Mouse (Mus musculus): ENCODE data around the gene Mrps16. TPM values are rescaled to one million over a fixed set of nuclear protein-coding genes. Genes with fewer than 3 reads are reported as not detected.
A peak's percentile ranks its signal among the peaks of the same experiment; 100 is the strongest.

Gene Mrps16
- polyA plus RNA-seq, 1 experiment from 2014 or later: 96.5 TPM

DNA sequence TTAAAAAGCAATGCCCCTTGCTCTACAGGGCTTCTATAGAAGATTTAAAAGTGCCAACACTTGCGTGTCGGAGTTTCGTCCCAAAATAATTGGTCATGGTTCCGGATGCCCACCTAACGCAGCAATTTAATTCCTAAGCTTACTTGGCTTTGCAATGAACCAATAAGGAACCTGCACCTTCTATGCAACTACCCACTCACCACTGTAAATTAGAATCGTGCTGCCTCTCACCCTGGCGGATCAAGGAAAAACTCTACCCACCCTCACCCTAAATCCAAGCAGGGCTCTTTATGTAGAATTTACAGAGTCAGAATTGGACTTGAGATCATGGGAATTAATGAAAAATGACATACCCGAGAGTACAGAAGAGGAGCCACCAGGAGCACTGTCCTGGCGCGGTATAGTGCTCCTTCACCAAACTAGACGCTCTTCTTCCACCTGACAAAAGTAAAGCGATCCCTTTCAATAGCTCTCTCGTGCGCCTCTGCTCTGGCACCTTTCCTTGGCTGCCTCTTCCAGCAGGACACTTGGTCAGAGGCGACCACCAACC, 45.9 kb downstream of the Mrps16 start:
- H3K4me2 ChIP-seq: peak overlapping the region; percentile 77
- H3K27me3 ChIP-seq: no peaks in the 10 kb centered on the region
- peak overlapping the region; percentile 97 for H3K9ac ChIP-seq
- H3K4me3 ChIP-seq (replicated peaks): peak overlapping the region; percentile 91
- 2% methylated on average over 15 of the region's 15 CpGs for WGBS
- H3K36me3 ChIP-seq: peaks cover 36% of the 10 kb centered on the region
- H3K27ac ChIP-seq: peak overlapping the region; percentile 97
- no peaks in the 10 kb centered on the region for H3K9me3 ChIP-seq (replicated peaks)
- peak; percentile 70 for ATAC-seq (replicated peaks; ENCODE audit: low FRiP score)
- H3K4me1 ChIP-seq: peaks cover 23% of the 10 kb centered on the region

DNA sequence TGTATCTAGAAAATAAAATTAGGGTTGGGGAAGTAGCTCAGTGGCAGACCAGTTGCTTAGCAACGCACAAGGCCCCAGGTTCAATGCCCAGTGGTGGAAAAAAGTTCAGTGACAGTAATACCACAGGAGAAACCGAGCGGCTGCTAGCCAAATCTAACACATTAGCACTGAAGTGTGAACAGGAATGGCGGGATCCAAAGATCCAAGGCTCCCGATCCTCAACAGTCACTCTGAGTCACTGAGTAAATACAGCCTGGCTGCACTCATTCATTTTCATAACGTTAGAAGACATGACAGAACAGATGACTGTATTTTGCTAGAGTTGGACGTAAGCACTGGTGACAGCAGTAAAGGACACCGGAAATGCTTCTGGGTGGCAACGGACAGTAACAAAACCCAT, 47.5 kb downstream of the Mrps16 start:
- no peaks in the 10 kb centered on the region for H3K27me3 ChIP-seq
- no peaks in the 10 kb centered on the region for H3K9me3 ChIP-seq (replicated peaks)
- no peak overlapping the region for H3K4me3 ChIP-seq (replicated peaks)
- peaks cover 23% of the 10 kb centered on the region for H3K4me1 ChIP-seq
- peaks cover 45% of the 10 kb centered on the region for H3K36me3 ChIP-seq
- ATAC-seq (replicated peaks; ENCODE audit: low FRiP score): no peak
- H3K4me2 ChIP-seq: no peak overlapping the region
- 83% methylated on average over 9 of the region's 9 CpGs for WGBS
- H3K9ac ChIP-seq: no peak overlapping the region
- H3K27ac ChIP-seq: no peak overlapping the region

DNA sequence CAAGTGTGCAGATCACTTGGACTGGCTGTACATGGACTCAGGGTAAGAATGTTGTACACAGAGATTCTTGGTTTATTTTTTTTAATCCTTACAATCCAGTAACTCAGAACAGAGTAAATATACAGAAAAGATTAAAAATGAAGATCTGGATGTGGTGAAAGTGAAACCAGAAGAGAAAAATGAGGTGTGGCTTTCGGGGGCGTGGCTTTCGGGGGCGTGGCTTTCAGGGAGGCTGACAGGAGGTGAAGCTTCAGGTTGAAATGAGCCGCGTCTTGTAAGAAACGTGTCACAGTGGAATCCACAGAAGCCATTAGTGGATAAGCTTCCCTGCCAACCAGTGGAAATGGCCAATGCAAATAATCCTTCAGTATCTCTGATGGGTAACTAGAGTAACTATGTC, 52.6 kb downstream of the Mrps16 start:
- Histone ChIP-seq H3K36me3 (peaks cover 73% of the 10 kb centered on the region), H3K4me1 (0 out of 2 replicates have a peak, but pooled peaks cover 2% of the 10 kb centered on the region)

DNA sequence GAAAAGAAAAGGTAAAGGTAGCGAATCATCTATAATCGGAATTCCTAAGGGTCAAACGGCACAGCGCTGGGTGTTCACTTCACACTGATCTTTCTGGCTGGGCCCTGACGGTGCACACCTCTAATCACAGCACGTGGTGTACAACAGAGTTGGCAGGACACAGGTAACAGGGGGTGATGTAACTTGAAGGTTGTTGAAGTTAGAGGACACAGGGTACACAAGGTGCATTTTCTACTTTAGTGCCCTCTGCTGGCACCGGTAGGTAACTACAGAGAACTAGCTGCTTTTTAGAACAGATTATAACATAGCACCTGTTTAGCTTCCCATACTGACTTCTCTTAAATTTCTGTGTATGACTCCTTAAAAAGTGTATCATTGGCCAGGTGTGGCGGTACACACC, 53.3 kb downstream of the Mrps16 start:
- Histone ChIP-seq H3K27ac (no peak overlapping the region), H3K9me3 (replicated peaks) (no peaks in the 10 kb centered on the region), H3K36me3 (peaks cover 73% of the 10 kb centered on the region), H3K27me3 (no peaks in the 10 kb centered on the region), H3K4me3 (replicated peaks) (no peak overlapping the region), H3K4me1 (no peaks in the 10 kb centered on the region), H3K4me2 (no peak overlapping the region), H3K9ac (no peak overlapping the region)
- 87% methylated on average over 8 of the region's 8 CpGs for WGBS
- no peak for ATAC-seq (replicated peaks; ENCODE audit: low FRiP score)

More for the DNA sequence above, 52.6 kb downstream of the Mrps16 start:
- no peaks in the 10 kb centered on the region for H3K9me3 ChIP-seq (replicated peaks)
- 79% methylated on average over 7 of the region's 7 CpGs for WGBS
- no peak overlapping the region for H3K4me3 ChIP-seq (replicated peaks)
- no peak for ATAC-seq (replicated peaks; ENCODE audit: low FRiP score)
- H3K27me3 ChIP-seq: no peaks in the 10 kb centered on the region
- H3K4me2 ChIP-seq: no peak overlapping the region
- H3K27ac ChIP-seq: no peak overlapping the region
- H3K9ac ChIP-seq: no peak overlapping the region

DNA sequence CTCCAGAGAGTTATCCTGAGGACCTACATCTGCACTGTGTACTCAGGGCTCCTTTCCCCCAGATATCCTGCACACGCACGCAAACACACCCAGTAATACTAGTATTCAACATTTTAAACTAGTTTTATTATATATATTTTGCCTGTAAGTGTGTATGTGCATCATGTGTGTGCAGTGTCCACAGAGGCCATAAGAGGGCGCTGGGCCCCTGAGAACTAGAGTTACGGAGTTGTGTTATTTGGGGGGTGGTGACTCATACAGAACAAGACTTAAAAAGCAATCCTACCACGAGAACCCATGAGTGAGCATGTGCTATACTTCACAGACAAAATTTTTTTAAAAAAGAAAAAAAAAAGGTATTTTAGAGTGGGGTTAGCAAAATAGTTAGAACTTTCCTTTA, 54.0 kb downstream of the Mrps16 start:
- Histone ChIP-seq H3K27me3 (no peaks in the 10 kb centered on the region), H3K4me1 (no peaks in the 10 kb centered on the region), H3K27ac (no peak overlapping the region), H3K4me2 (no peak overlapping the region), H3K36me3 (peaks cover 72% of the 10 kb centered on the region), H3K9ac (no peak overlapping the region), H3K9me3 (replicated peaks) (no peaks in the 10 kb centered on the region), H3K4me3 (replicated peaks) (no peak overlapping the region)
- ATAC-seq (replicated peaks; ENCODE audit: low FRiP score): no peak
- WGBS: 97% methylated on average over 5 of the region's 5 CpGs

Other genes starting within 250 kb of the Mrps16 start
- 15.8 and 17.3 TPM in 2 replicates for gene Kcnk5, start 211.8 kb downstream of the Mrps16 start, polyA plus RNA-seq (2015; fragmentation: Nextera tagmentation; extraction: Ambion mirVana)
- gene Kcnk16, start 124.4 kb downstream of the Mrps16 start, polyA plus RNA-seq (2015; fragmentation: Nextera tagmentation; extraction: Ambion mirVana): 0.21 TPM in 1 of 2 replicates, not detected in the other
- 17.4 and 18.2 TPM in 2 replicates for gene Nudt13, start 98.9 kb downstream of the Mrps16 start, polyA plus RNA-seq (2015; fragmentation: Nextera tagmentation; extraction: Ambion mirVana)
- 54.4 and 61.5 TPM in 2 replicates for gene Ecd, start 45.5 kb downstream of the Mrps16 start, polyA plus RNA-seq (2015; fragmentation: Nextera tagmentation; extraction: Ambion mirVana)
- 34.5 and 40.0 TPM in 2 replicates for gene Fam149b, start 45.5 kb downstream of the Mrps16 start, polyA plus RNA-seq (2015; fragmentation: Nextera tagmentation; extraction: Ambion mirVana)
- 180 and 183 TPM in 2 replicates for gene Dnajc9, start 4.7 kb downstream of the Mrps16 start, polyA plus RNA-seq (2015; fragmentation: Nextera tagmentation; extraction: Ambion mirVana)
- 0.50 and 0.82 TPM in 2 replicates for gene Cfap70, start 58.6 kb upstream of the Mrps16 start, polyA plus RNA-seq (2015; fragmentation: Nextera tagmentation; extraction: Ambion mirVana)
- gene Anxa7, start 86.5 kb upstream of the Mrps16 start, polyA plus RNA-seq (2015; fragmentation: Nextera tagmentation; extraction: Ambion mirVana): 38.3 and 39.9 TPM in 2 replicates
- 0.63 and 1.0 TPM in 2 replicates for gene Mss51, start 103.3 kb upstream of the Mrps16 start, polyA plus RNA-seq (2015; fragmentation: Nextera tagmentation; extraction: Ambion mirVana)
- 43.1 and 44.1 TPM in 2 replicates for gene Ppp3cb, start 152.9 kb upstream of the Mrps16 start, polyA plus RNA-seq (2015; fragmentation: Nextera tagmentation; extraction: Ambion mirVana)
- gene Usp54, start 247.4 kb upstream of the Mrps16 start, polyA plus RNA-seq (2015; fragmentation: Nextera tagmentation; extraction: Ambion mirVana): 8.4 and 8.9 TPM in 2 replicates